Mouse (Mus musculus) spleen, adult 2 months (tissue): ENCODE results near the gene Agrp. TPM values are rescaled to one million over a fixed set of nuclear protein-coding genes. Genes with fewer than 3 reads are reported as not detected.
A peak's percentile ranks its signal among the peaks of the same experiment; 100 is the strongest.

Experiments used
- DNase-seq, 2 experiments: peaks; one replicate each; pipeline versions ENCODE4 v3.0.0 to v3.0.0-alpha.2; 2012 to 2021; ENCODE audit warnings: low spot score in 2 of 2, low read depth in 1 of 2
- H3K27ac ChIP-seq: fragments of 200-500 bp; 2 replicates; pipeline ENCODE4 v1.5.1; 2012; ENCODE audit warnings: low read length, inconsistent platforms; ENCODE audit not compliant: insufficient read depth
- H3K27me3 ChIP-seq: fragments of 200-500 bp; 2 replicates; pipeline ENCODE4 v1.6.1; 2012; ENCODE audit warnings: mild to moderate bottlenecking, moderate library complexity, low read length, inconsistent platforms; ENCODE audit not compliant: control insufficient read depth, insufficient read depth
- H3K36me3 ChIP-seq: fragments of 200-500 bp; 2 replicates; pipeline ENCODE4 v1.6.1; 2012; ENCODE audit warnings: mild to moderate bottlenecking, low read length, inconsistent platforms; ENCODE audit not compliant: control insufficient read depth, insufficient read depth
- H3K4me1 ChIP-seq: fragments of 200-500 bp; 2 replicates; pipeline ENCODE4 v1.6.1; 2011; ENCODE audit warnings: inconsistent platforms; ENCODE audit not compliant: control insufficient read depth, insufficient read depth, insufficient read length
- H3K4me3 ChIP-seq: fragments of 200-500 bp; 2 replicates; pipeline ENCODE4 v1.5.1; 2011; ENCODE audit warnings: mild to moderate bottlenecking, inconsistent platforms; ENCODE audit not compliant: insufficient read depth, insufficient read length; ENCODE audit errors: extremely low read depth
- CTCF ChIP-seq: fragments of 200-500 bp; IDR thresholded peaks from 2 replicates; pipeline ENCODE4 v1.5.1; 2011; ENCODE audit warnings: mild to moderate bottlenecking, inconsistent platforms; ENCODE audit not compliant: insufficient read depth, insufficient read length, insufficient replicate concordance; ENCODE audit errors: extremely low read depth
- POLR2A ChIP-seq: fragments of 200-500 bp; IDR thresholded peaks from 2 replicates; pipeline ENCODE4 v1.6.1; 2011; ENCODE audit warnings: low read depth, low read length, inconsistent platforms
- WGBS: fragments of 180-500 bp; shearing (Covaris S2); methylation state at CpG from one replicate; pipeline ENCODE4 v1.1.7; 2018; 5-methylcytosine and 5-hydroxymethylcytosine counted together
- polyA plus RNA-seq: library from polyadenylated mRNA; depleted of rRNA; stranded (reverse); fragments of >200 nt; gene quantifications from 2 replicates; pipeline ENCODE4 v1.2.3, GENCODE M21; 2012

Agrp gene
- polyA plus RNA-seq, 1 experiment, result 0.14 TPM

DNA sequence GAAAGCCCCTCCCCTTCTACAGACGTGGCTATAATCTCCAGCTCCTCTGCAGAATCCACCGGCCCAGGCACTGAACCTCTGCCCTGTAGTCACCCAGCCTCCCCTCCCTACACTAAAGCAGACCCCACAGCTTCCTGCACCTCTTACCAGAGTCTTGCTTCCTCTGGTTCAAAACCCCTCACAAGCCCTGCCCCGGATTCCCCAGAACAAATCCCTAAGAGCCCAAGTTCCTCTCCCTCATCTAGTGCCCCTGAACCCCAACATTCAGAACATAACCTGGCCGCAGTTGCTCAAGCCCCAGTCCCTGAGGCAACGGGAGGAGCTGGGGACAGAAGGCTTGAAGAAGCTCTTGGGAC is 18.9 kb downstream of the Agrp start:
- no peak for DNase-seq
- no peak overlapping the region for H3K4me3 ChIP-seq
- H3K4me1 ChIP-seq, result peaks cover 7% of the 10 kb centered on the region
- TF ChIP-seq POLR2A (no peak), CTCF (no peak)
- peaks cover 41% of the 10 kb centered on the region for H3K36me3 ChIP-seq
- no peaks in the 10 kb centered on the region for H3K27me3 ChIP-seq
- WGBS, result 90% methylated on average over 5 of the region's 5 CpGs
- no peak overlapping the region for H3K27ac ChIP-seq

GRCm38 (mm10) chr8:105617451-105618278 is 19.5 kb downstream of the Agrp start:
- Histone ChIP-seq H3K4me3 (no peak overlapping the region), H3K4me1 (peaks cover 7% of the 10 kb centered on the region), H3K27ac (no peak overlapping the region), H3K36me3 (peaks cover 41% of the 10 kb centered on the region), H3K27me3 (no peaks in the 10 kb centered on the region)
- no peak for DNase-seq
- 83% methylated on average over 21 of the region's 21 CpGs for WGBS
- TF ChIP-seq POLR2A (no peak), CTCF (no peak)

GRCm38 (mm10) chr8:105615942-105616341 is 21.3 kb downstream of the Agrp start:
- H3K27ac ChIP-seq, result no peak overlapping the region
- no peak for DNase-seq
- WGBS, result 91% methylated on average over 9 of the region's 9 CpGs
- TF ChIP-seq CTCF, result no peak
- TF ChIP-seq POLR2A, result no peak
- H3K36me3 ChIP-seq, result peaks cover 37% of the 10 kb centered on the region
- no peak overlapping the region for H3K4me3 ChIP-seq
- peaks cover 7% of the 10 kb centered on the region for H3K4me1 ChIP-seq
- H3K27me3 ChIP-seq, result no peaks in the 10 kb centered on the region

GRCm38 (mm10) chr8:105613830-105614511 is 23.2 kb downstream of the Agrp start:
- peaks cover 11% of the 10 kb centered on the region for H3K4me1 ChIP-seq
- H3K27ac ChIP-seq, result no peak overlapping the region

DNA sequence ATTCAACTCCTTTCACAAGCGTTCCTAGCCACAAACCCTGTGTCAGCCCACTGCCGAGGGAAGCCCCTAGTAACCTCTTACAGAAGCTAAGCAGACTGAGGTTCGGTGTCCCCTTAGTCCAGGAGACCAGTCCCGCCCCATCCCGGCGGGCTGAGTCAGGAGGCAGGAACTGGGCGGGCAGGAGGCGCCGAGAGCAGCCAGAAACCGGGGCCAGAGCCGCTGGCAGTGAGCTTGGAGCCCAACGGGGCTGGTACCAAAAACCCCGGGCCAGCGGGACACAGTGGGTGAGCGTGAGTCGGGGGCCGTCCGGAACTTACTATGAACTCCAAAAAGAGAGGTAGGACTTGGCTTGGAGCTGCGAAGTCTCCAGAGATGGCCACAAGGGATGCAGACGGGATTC is 24.2 kb downstream of the Agrp start:
- Histone ChIP-seq H3K27me3 (no peaks in the 10 kb centered on the region), H3K4me1 (peaks cover 14% of the 10 kb centered on the region), H3K4me3 (peak overlapping the region; percentile 24; the same call in 1 of the 2 replicates), H3K36me3 (peaks cover 26% of the 10 kb centered on the region), H3K27ac (0 out of 2 replicates have a peak overlapping the region, but pooled peaks have one; percentile 31)
- DNase-seq, result no peak
- WGBS, result 9% methylated on average over 20 of the region's 20 CpGs
- TF ChIP-seq CTCF (no peak), POLR2A (no peak)

More at GRCm38 (mm10) chr8:105613830-105614511, 23.2 kb downstream of the Agrp start:
- WGBS, result 23% methylated on average over 50 of the region's 50 CpGs
- peak in 1 of 2 experiments; percentile 68 for DNase-seq
- H3K4me3 ChIP-seq, result peak overlapping the region; percentile 62
- TF ChIP-seq POLR2A, result no peak
- TF ChIP-seq CTCF, result no peak
- H3K27me3 ChIP-seq, result no peaks in the 10 kb centered on the region
- peaks cover 28% of the 10 kb centered on the region for H3K36me3 ChIP-seq

DNA sequence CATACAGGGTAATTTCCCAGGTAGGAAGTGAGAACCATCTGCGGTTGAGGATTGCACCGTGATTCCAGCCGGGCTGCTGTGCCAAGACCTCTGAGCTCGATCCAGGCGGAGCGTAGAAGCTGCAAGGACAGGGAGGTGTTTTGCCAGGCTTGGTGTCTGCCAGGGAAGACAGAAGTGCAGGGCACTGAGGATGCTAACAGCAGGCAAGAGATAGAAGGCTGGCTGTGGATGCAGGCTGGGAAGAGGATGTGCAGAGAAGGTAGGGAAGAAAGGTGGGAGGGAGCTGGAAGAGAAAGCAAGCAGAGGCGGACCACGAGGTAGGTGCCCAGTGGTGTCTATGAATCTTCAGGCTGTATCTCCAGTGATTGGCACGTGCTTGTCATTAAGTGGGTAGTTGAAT is 25.4 kb downstream of the Agrp start:
- H3K4me3 ChIP-seq, result no peak overlapping the region
- H3K4me1 ChIP-seq, result peaks cover 24% of the 10 kb centered on the region
- WGBS, result 88% methylated on average over 9 of the region's 9 CpGs
- H3K27ac ChIP-seq, result no peak overlapping the region
- H3K27me3 ChIP-seq, result no peaks in the 10 kb centered on the region
- peaks cover 14% of the 10 kb centered on the region for H3K36me3 ChIP-seq
- TF ChIP-seq CTCF (no peak), POLR2A (no peak)
- DNase-seq, result no peak
